Mouse (Mus musculus) thymus, adult 18-20 months (tissue): ENCODE data around the gene Fam160b1.

Source experiments
- DNase-seq, 2 experiments: peaks; one replicate each; pipeline ENCODE4 v3.0.0; 2022; ENCODE audit warnings: mixed read lengths in 2 of 2

Gene Fam160b1

DNA sequence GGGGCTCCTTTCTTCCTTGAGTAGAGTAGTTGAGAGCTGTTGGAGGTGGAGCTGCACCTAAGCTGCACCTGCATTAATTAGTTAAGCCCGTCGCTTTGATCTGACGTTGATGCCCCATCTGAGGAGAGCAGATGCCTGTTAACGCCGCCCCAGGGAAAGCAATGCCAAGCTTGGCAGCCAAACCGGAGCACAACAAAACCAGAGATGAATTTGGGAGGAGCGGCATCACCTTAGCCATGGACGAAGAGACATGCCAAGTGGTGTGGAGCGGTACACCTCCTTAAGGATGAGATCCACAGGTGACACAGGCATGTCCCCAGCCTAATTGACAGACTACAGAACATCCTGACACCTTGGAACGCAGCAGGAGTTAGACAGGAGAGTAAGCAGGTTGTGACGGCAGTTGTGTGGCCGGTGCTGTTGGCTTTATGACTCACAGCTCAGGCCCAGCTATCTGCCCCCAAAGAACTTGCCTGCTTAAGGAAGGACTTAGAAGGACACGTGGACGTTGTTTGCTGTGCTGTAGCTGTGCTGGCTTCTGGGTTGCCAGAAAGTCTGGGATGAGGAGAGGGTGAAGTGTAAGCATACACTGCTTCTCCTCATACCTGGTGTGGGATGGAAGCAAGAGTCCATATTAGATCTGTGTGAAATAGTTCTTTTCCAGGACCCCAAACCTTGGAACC is 67.4 kb downstream of the Fam160b1 start:
- DNase-seq, result no peak

DNA sequence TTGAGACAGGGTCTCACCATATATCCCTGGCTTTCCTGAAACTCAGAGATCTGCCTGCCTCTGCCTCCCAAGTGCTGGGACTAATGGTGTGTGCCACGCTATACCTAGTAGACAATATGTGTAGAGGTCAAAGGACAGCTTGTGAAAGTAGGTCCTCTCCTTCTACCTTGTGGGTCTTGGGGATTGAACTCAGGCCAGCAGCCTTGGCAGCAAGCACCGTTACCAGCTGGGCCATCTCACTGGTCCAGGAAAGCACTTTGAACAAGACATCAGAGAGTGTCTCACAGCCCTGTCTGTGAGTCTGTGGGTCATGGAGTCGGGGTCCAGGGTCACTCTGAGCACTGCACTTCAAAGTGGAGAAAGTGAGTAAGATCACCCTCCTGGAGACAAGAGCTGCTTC is 68.2 kb downstream of the Fam160b1 start:
- no peak for DNase-seq

DNA sequence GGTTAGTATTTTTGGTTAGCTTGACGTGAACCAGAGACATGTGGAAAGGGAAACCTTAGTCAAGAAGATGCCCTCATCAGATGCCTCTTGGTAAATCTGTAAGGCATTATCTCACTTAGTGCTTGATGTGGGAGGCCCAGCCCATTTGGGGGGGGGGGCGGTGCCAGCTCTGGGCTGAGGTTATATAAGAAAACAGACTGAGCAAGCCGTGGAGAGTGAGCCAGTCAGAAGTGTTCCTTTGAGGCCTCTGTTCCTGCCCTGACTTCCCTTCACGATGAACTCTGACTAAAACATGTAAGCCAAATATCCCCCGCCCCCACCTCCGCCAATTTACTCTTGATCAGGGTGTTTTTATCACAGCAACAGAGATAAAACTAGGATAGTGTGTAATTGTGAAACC is 69.4 kb downstream of the Fam160b1 start:
- peak; percentile 54 to 75 for DNase-seq

GRCm38 (mm10) chr19:57431476-57431875 is 71.0 kb downstream of the Fam160b1 start:
- DNase-seq, result peak; percentile 59 to 80

GRCm38 (mm10) chr19:57434024-57434423 is 73.5 kb downstream of the Fam160b1 start:
- DNase-seq, result no peak

GRCm38 (mm10) chr19:57436586-57437021 is 76.1 kb downstream of the Fam160b1 start:
- no peak for DNase-seq

GRCm38 (mm10) chr19:57437042-57437441 is 76.6 kb downstream of the Fam160b1 start:
- no peak for DNase-seq
